Mouse (Mus musculus): ENCODE measurements at regions not wholly inside any gene's neighbourhood (a gene's known extent, or its start where the extent isn't known, plus 50 kb on each side); places are given as distances from the start of the nearest gene placed in this dataset.

DNA sequence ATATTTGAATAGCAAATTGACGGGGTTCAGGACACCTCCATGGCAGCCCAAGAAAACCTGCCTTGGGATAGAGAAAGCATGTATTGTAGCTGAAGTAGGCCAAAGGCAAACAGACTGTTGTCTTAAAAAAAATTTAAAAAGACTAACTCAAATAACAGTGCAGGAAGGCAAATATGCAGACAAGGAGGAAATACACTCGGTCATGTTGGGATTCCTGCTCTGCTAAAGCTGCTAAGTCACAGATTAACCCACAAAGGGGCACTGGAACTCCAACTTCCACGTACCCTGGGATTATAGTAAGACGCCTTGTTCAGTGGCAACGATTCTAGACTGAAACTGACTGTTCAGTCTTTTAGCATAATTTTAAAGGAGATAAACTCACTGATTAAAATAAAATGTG, 258.9 kb upstream of the Cwc22 start:
- TF ChIP-seq CTCF (IDR thresholded peaks at IDR 0.05; ENCODE audit: low read depth) (no peak), EP300 (IDR thresholded peaks at IDR 0.05; ENCODE audit: low read depth) (no peak)
